Mouse (Mus musculus): ENCODE measurements around the gene Usp54.

Usp54 gene

GRCm38 (mm10) chr14:20508424-20508823 is 132.4 kb downstream of the Usp54 start:
- no peak for DNase-seq (ENCODE audit: extremely low read depth, low read depth)

GRCm38 (mm10) chr14:20502966-20503365 is 137.9 kb downstream of the Usp54 start:
- no peak for DNase-seq (ENCODE audit: extremely low read depth, low read depth)

- no peak for DNase-seq (ENCODE audit: extremely low read depth, low read depth)
Measured at GRCm38 (mm10) chr14:20499982-20500381, 140.9 kb downstream of the Usp54 start.
